Comparison of ENCODE assay signal across 24 mouse cellular contexts in genomic region chr5:137091560-137091959, GRCm38 (mm10). TPM values are rescaled to one million over a fixed set of nuclear protein-coding genes. Genes with fewer than 3 reads are reported as not detected.
DNase-seq lines count a peak whose midpoint lies in the region; ATAC-seq and TF ChIP-seq lines count a peak whose summit lies in the region.
"Had no signal": no experiment of that assay in that cellular context is flagged by ENCODE, and none has a peak within 500 bp of the region (broad histone marks: within the 10 kb centered on the region; RNA-seq: fewer than 3 reads in every experiment).

No protein-coding gene starts in this region.

- no peak for TF ChIP-seq EP300 in liver, embryonic 14.5 days (IDR thresholded peaks at IDR 0.05; ENCODE audit: low read depth)

- no peaks in the 10 kb centered on the region for H3K9me3 ChIP-seq in liver, embryonic 14.5 days (ENCODE audit: control insufficient read depth, low read length)
- H3K9me3 ChIP-seq in liver, embryonic 12.5 days (replicated peaks), result 0 out of 2 replicates have a peak, but pooled peaks cover 4% of the 10 kb centered on the region
- H3K9me3 ChIP-seq in embryonic facial prominence, embryonic 14.5 days (ENCODE audit: control insufficient read depth, low read length), result 0 out of 2 replicates have a peak, but pooled peaks cover 2% of the 10 kb centered on the region
- no peaks in the 10 kb centered on the region for H3K9me3 ChIP-seq in stomach, embryonic 14.5 days (ENCODE audit: control insufficient read depth, low read depth, low read length)
- H3K9me3 ChIP-seq: heart, embryonic 10.5 days had no signal

- peak; percentile 31 for DNase-seq in adrenal gland, postnatal 14 days
- DNase-seq in adrenal gland, adult 2 months, result no peak
- DNase-seq in liver, embryonic 14.5 days (ENCODE audit: low read depth in 3 of 3, low spot score in 3 of 3), result no peak
- DNase-seq in embryonic facial prominence, embryonic 14.5 days (ENCODE audit: low spot score), result no peak
- DNase-seq in urinary bladder, adult 18-20 months (ENCODE audit: low spot score in 2 of 2), result no peak
- DNase-seq: adrenal gland, adult 8-10 months; cerebellum, adult 18-20 months; gastrocnemius, postnatal 14 days; kidney, adult 9 months; kidney, postnatal 4 days; layer of hippocampus, postnatal 36 days; lung, adult 2 months; thymus, postnatal 25 days had no signal

- no peak overlapping the region for H3K4me2 ChIP-seq in liver, embryonic 14.5 days (ENCODE audit: low read depth)
- no peak overlapping the region for H3K4me2 ChIP-seq in liver, embryonic 12.5 days
- H3K4me2 ChIP-seq in embryonic facial prominence, embryonic 14.5 days (ENCODE audit: low read depth, low read length), result no peak overlapping the region
- H3K4me2 ChIP-seq in stomach, embryonic 14.5 days (replicated peaks; ENCODE audit: low read depth, low read length), result no peak overlapping the region

- H3K36me3 ChIP-seq in liver, embryonic 14.5 days (replicated peaks; ENCODE audit: control insufficient read depth, insufficient read depth, low read depth), result no peaks in the 10 kb centered on the region
- H3K36me3 ChIP-seq in liver, embryonic 12.5 days, result no peaks in the 10 kb centered on the region
- H3K36me3 ChIP-seq in embryonic facial prominence, embryonic 14.5 days (ENCODE audit: control insufficient read depth, insufficient read depth, low read length), result no peaks in the 10 kb centered on the region
- no peaks in the 10 kb centered on the region for H3K36me3 ChIP-seq in stomach, embryonic 14.5 days (ENCODE audit: control insufficient read depth, insufficient read depth, low read length)
- H3K36me3 ChIP-seq: heart, embryonic 10.5 days had no signal

- no peaks in the 10 kb centered on the region for H3K27me3 ChIP-seq in liver, embryonic 14.5 days (ENCODE audit: control insufficient read depth, insufficient read depth, low read length)
- no peaks in the 10 kb centered on the region for H3K27me3 ChIP-seq in liver, embryonic 12.5 days (replicated peaks)
- H3K27me3 ChIP-seq in embryonic facial prominence, embryonic 14.5 days (replicated peaks; ENCODE audit: control insufficient read depth, insufficient read depth, low read length), result no peaks in the 10 kb centered on the region
- no peaks in the 10 kb centered on the region for H3K27me3 ChIP-seq in stomach, embryonic 14.5 days (ENCODE audit: control insufficient read depth, insufficient read depth, low read length)

- no peak overlapping the region for H3K9ac ChIP-seq in liver, embryonic 14.5 days (replicated peaks)
- H3K9ac ChIP-seq in liver, embryonic 12.5 days, result no peak overlapping the region
- H3K9ac ChIP-seq in embryonic facial prominence, embryonic 14.5 days (ENCODE audit: low read depth, low read length), result no peak overlapping the region
- H3K9ac ChIP-seq in stomach, embryonic 14.5 days (replicated peaks; ENCODE audit: low read depth, low read length), result no peak overlapping the region

- peaks cover 0 to 6% of the 10 kb centered on the region in 2 experiments; a peak in 3 of 4 replicates for H3K4me1 ChIP-seq in liver, embryonic 14.5 days (replicated peaks; ENCODE audit: control insufficient read depth in 2 of 2, insufficient read depth in 2 of 2, low read length in 1 of 2)
- H3K4me1 ChIP-seq in liver, embryonic 12.5 days, result peaks cover 24% of the 10 kb centered on the region
- H3K4me1 ChIP-seq in embryonic facial prominence, embryonic 14.5 days (ENCODE audit: control insufficient read depth, insufficient read depth, low read length), result no peaks in the 10 kb centered on the region
- H3K4me1 ChIP-seq in stomach, embryonic 14.5 days (ENCODE audit: control insufficient read depth, insufficient read depth, low read length), result no peaks in the 10 kb centered on the region

- 0 out of 2 replicates have a peak, but pooled peaks have one; percentile 22 for ATAC-seq in liver, embryonic 14.5 days (ENCODE audit: insufficient read depth)
- no peak; the same call in 1 of the 2 replicates for ATAC-seq in liver, embryonic 12.5 days
- 0 out of 2 replicates have a peak, but pooled peaks have one; percentile 18 for ATAC-seq in embryonic facial prominence, embryonic 14.5 days (ENCODE audit: low read depth)
- ATAC-seq in stomach, embryonic 14.5 days (ENCODE audit: insufficient number of reproducible peaks, insufficient read depth, low FRiP score, low read depth), result no peak
- no peak for ATAC-seq in activated CD4-positive, CD25-positive, alpha-beta regulatory T cell, adult 4 months
- ATAC-seq: midbrain, embryonic 16.5 days had no signal

- TF ChIP-seq CTCF in liver, embryonic 14.5 days (IDR thresholded peaks at IDR 0.05; ENCODE audit: low read depth), result no peak

- no peak overlapping the region for H3K4me3 ChIP-seq in liver, embryonic 14.5 days (ENCODE audit: insufficient read depth in 1 of 2, low read depth in 2 of 2, low read length in 2 of 2)
- no peak overlapping the region for H3K4me3 ChIP-seq in liver, embryonic 12.5 days
- no peak overlapping the region for H3K4me3 ChIP-seq in embryonic facial prominence, embryonic 14.5 days (ENCODE audit: low read depth, low read length)
- no peak overlapping the region for H3K4me3 ChIP-seq in stomach, embryonic 14.5 days (ENCODE audit: low read depth, low read length)
- H3K4me3 ChIP-seq: heart, embryonic 10.5 days had no signal

- WGBS in liver, embryonic 14.5 days (ENCODE audit: insufficient replicate concordance), result 31% methylated on average over 6 of the region's 6 CpGs
- 52% methylated on average over 6 of the region's 6 CpGs for WGBS in liver, embryonic 12.5 days (ENCODE audit: insufficient replicate concordance)
- 32% methylated on average over 5 of the region's 6 CpGs for WGBS in embryonic facial prominence, embryonic 14.5 days
- 60% methylated on average over 6 of the region's 6 CpGs for WGBS in stomach, embryonic 14.5 days

- H3K27ac ChIP-seq in liver, embryonic 14.5 days, result no peak overlapping the region
- no peak overlapping the region for H3K27ac ChIP-seq in liver, embryonic 12.5 days
- H3K27ac ChIP-seq in embryonic facial prominence, embryonic 14.5 days (replicated peaks; ENCODE audit: low read depth, low read length), result no peak overlapping the region
- 0 out of 2 replicates have a peak overlapping the region, but pooled peaks have one; percentile 21 for H3K27ac ChIP-seq in stomach, embryonic 14.5 days (ENCODE audit: low read length)
- H3K27ac ChIP-seq: heart, embryonic 10.5 days; macrophage had no signal

RNA-seq across cellular contexts. Expression of gene Serpine1, which starts 19.5 kb away (rescaled TPM):
- total RNA-seq in adrenal gland, postnatal 14 days (2021), result 2.0 and 2.6 TPM in 2 replicates
- 1 to 10 TPM; 3.9 to 5.3 TPM for total RNA-seq in adrenal gland, adult 2 months (2021)
- polyA plus RNA-seq in adrenal gland, adult 2 months (2012; rRNA removed), result 1.3 and 2.1 TPM in 2 replicates
- 0.14 and 0.23 TPM in 2 replicates for polyA plus RNA-seq in liver, embryonic 14.5 days (2012; rRNA removed)
- not detected in 2 replicates for polyA plus RNA-seq in liver, embryonic 14.5 days (2014; fragmentation: Nextera tagmentation; extraction: Ambion mirVana)
- 0.19 TPM in 1 of 2 replicates, not detected in the other for polyA plus RNA-seq in liver, embryonic 12.5 days (2016; fragmentation: Nextera tagmentation; extraction: Ambion mirVana)
- polyA plus RNA-seq in embryonic facial prominence, embryonic 14.5 days (2014; fragmentation: Nextera tagmentation; extraction: Ambion mirVana), result 0.50 and 0.63 TPM in 2 replicates
- 0.27 and 0.33 TPM in 2 replicates for polyA plus RNA-seq in stomach, embryonic 14.5 days (2014; fragmentation: Nextera tagmentation; extraction: Ambion mirVana)
- polyA plus RNA-seq in activated CD4-positive, CD25-positive, alpha-beta regulatory T cell, adult 4 months (2017; shearing (Covaris generic)), result not detected
- total RNA-seq: hematopoietic stem cell, adult 5-6 weeks had no signal
- polyA plus RNA-seq: forebrain, embryonic 11.5 days had no signal

RNA-seq across cellular contexts. Expression of gene Trim56, which starts 24.4 kb away (rescaled TPM):
- total RNA-seq in adrenal gland, postnatal 14 days (2021), result 38.1 and 39.8 TPM in 2 replicates
- 10 to 100 TPM; 37.1 to 47.0 TPM for total RNA-seq in adrenal gland, adult 2 months (2021)
- polyA plus RNA-seq in adrenal gland, adult 2 months (2012; rRNA removed), result 13.3 and 19.6 TPM in 2 replicates
- 3.7 and 5.4 TPM in 2 replicates for polyA plus RNA-seq in liver, embryonic 14.5 days (2012; rRNA removed)
- polyA plus RNA-seq in liver, embryonic 14.5 days (2014; fragmentation: Nextera tagmentation; extraction: Ambion mirVana), result 7.8 and 8.4 TPM in 2 replicates
- 8.6 and 10.3 TPM in 2 replicates for polyA plus RNA-seq in liver, embryonic 12.5 days (2016; fragmentation: Nextera tagmentation; extraction: Ambion mirVana)
- 8.8 and 8.9 TPM in 2 replicates for polyA plus RNA-seq in embryonic facial prominence, embryonic 14.5 days (2014; fragmentation: Nextera tagmentation; extraction: Ambion mirVana)
- polyA plus RNA-seq in stomach, embryonic 14.5 days (2014; fragmentation: Nextera tagmentation; extraction: Ambion mirVana), result 10.9 and 12.0 TPM in 2 replicates
- polyA plus RNA-seq in activated CD4-positive, CD25-positive, alpha-beta regulatory T cell, adult 4 months (2017; shearing (Covaris generic)), result 10 to 100 TPM; 15.1 to 15.6 TPM

RNA-seq across cellular contexts. Expression of gene Ap1s1, which starts 45.6 kb away (rescaled TPM):
- total RNA-seq in adrenal gland, postnatal 14 days (2021), result 88.6 and 92.6 TPM in 2 replicates
- 100 to 1,000 TPM in 1 of 2 experiments, 10 to 100 TPM in 1; 75.4 to 114 TPM for total RNA-seq in adrenal gland, adult 2 months (2021)
- polyA plus RNA-seq in adrenal gland, adult 2 months (2012; rRNA removed), result 46.5 and 56.7 TPM in 2 replicates
- 45.8 and 58.6 TPM in 2 replicates for polyA plus RNA-seq in liver, embryonic 14.5 days (2012; rRNA removed)
- 73.9 and 79.4 TPM in 2 replicates for polyA plus RNA-seq in liver, embryonic 14.5 days (2014; fragmentation: Nextera tagmentation; extraction: Ambion mirVana)
- 119 and 121 TPM in 2 replicates for polyA plus RNA-seq in liver, embryonic 12.5 days (2016; fragmentation: Nextera tagmentation; extraction: Ambion mirVana)
- 136 and 151 TPM in 2 replicates for polyA plus RNA-seq in embryonic facial prominence, embryonic 14.5 days (2014; fragmentation: Nextera tagmentation; extraction: Ambion mirVana)
- 146 and 159 TPM in 2 replicates for polyA plus RNA-seq in stomach, embryonic 14.5 days (2014; fragmentation: Nextera tagmentation; extraction: Ambion mirVana)
- polyA plus RNA-seq in activated CD4-positive, CD25-positive, alpha-beta regulatory T cell, adult 4 months (2017; shearing (Covaris generic)), result 10 to 100 TPM; 71.3 to 90.7 TPM

RNA-seq across cellular contexts. Expression of gene Muc3, which starts 57.6 kb away (rescaled TPM):
- total RNA-seq in adrenal gland, postnatal 14 days (2021), result not detected in 2 replicates
- total RNA-seq in adrenal gland, adult 2 months (2021), result not detected
- not detected in 2 replicates for polyA plus RNA-seq in adrenal gland, adult 2 months (2012; rRNA removed)
- not detected in 2 replicates for polyA plus RNA-seq in liver, embryonic 14.5 days (2012; rRNA removed)
- polyA plus RNA-seq in liver, embryonic 14.5 days (2014; fragmentation: Nextera tagmentation; extraction: Ambion mirVana), result not detected in 2 replicates
- not detected in 2 replicates for polyA plus RNA-seq in liver, embryonic 12.5 days (2016; fragmentation: Nextera tagmentation; extraction: Ambion mirVana)
- polyA plus RNA-seq in embryonic facial prominence, embryonic 14.5 days (2014; fragmentation: Nextera tagmentation; extraction: Ambion mirVana), result 0.14 TPM in 1 of 2 replicates, not detected in the other
- polyA plus RNA-seq in stomach, embryonic 14.5 days (2014; fragmentation: Nextera tagmentation; extraction: Ambion mirVana), result not detected in 2 replicates
- under 1 TPM in 1 of 2 experiments, not detected in 1; 0.22 TPM for polyA plus RNA-seq in activated CD4-positive, CD25-positive, alpha-beta regulatory T cell, adult 4 months (2017; shearing (Covaris generic))
- total RNA-seq: adrenal gland, adult 8-10 months; gastrocnemius, postnatal 14 days; layer of hippocampus, postnatal 36 days; MEL had no signal
- polyA plus RNA-seq: forebrain, embryonic 11.5 days; heart, embryonic 10.5 days; limb, embryonic 11.5 days; lung, adult 2 months; macrophage; midbrain, embryonic 16.5 days; spleen, adult 2 months had no signal

Comparison
In these comparisons a context has a peak if more than half of its experiments do, and no peak if none do; other contexts are left out.
1. ATAC-seq: peak in liver, embryonic 14.5 days (single experiment) and embryonic facial prominence, embryonic 14.5 days (single experiment); none in liver, embryonic 12.5 days (single experiment), stomach, embryonic 14.5 days (single experiment) and activated CD4-positive, CD25-positive, alpha-beta regulatory T cell, adult 4 months (single experiment).